Mouse (Mus musculus) cortical plate, adult 2 months (tissue): ENCODE data around the gene Gm9837. TPM values are rescaled to one million over a fixed set of nuclear protein-coding genes. Genes with fewer than 3 reads are reported as not detected.
A peak's percentile ranks its signal among the peaks of the same experiment; 100 is the strongest.

Experiments used
- H3K27ac ChIP-seq: fragments of 200-500 bp; 2 replicates; pipeline ENCODE4 v1.5.1; 2012; ENCODE audit warnings: low read length, control low read depth, inconsistent platforms; ENCODE audit not compliant: insufficient read depth
- H3K4me1 ChIP-seq: fragments of 200-500 bp; 2 replicates; pipeline ENCODE4 v1.6.1; 2011; ENCODE audit warnings: low read length; ENCODE audit not compliant: control insufficient read depth, insufficient read depth
- H3K4me3 ChIP-seq: fragments of 200-500 bp; 2 replicates; pipeline ENCODE4 v1.5.1; 2011; ENCODE audit warnings: mild to moderate bottlenecking, low read length, control low read depth; ENCODE audit not compliant: insufficient read depth
- CTCF ChIP-seq: fragments of 200-500 bp; IDR thresholded peaks from 2 replicates; pipeline ENCODE4 v1.5.1; 2011; ENCODE audit warnings: mild to moderate bottlenecking, control low read depth, low read length; ENCODE audit not compliant: insufficient read depth; ENCODE audit errors: extremely low read depth
- POLR2A ChIP-seq: fragments of 200-500 bp; IDR thresholded peaks from 2 replicates; pipeline ENCODE4 v1.6.1; 2011; ENCODE audit warnings: mild to moderate bottlenecking, low read length, control low read depth; ENCODE audit not compliant: insufficient read depth; ENCODE audit errors: extremely low read depth
- polyA plus RNA-seq: library from polyadenylated mRNA; depleted of rRNA; stranded (reverse); fragments of >200 nt; gene quantifications from 2 replicates; pipeline ENCODE4 v1.2.3, GENCODE M21; 2012

The Gm9837 gene
- polyA plus RNA-seq, 1 experiment: not detected

- no peaks in the 10 kb centered on the region for H3K4me1 ChIP-seq
- H3K27ac ChIP-seq: peak within 1 kb of the TSS; percentile 73
- TF ChIP-seq CTCF: peak; percentile 35
- TF ChIP-seq POLR2A: no peak
- peak within 1 kb of the TSS; percentile 63 for H3K4me3 ChIP-seq
Observed at GRCm38 (mm10) chr11:53456474-53457371, 13.6 kb downstream of the Gm9837 start, which contains the start of the genes Gm10447 and Shroom1. Gm10447 (minus strand) TSS chr11:53457110. Shroom1 (plus strand) TSS chr11:53457205.

GRCm38 (mm10) chr11:53453031-53453430 lies 17.2 kb downstream of the Gm9837 start:
- TF ChIP-seq CTCF (no peak), POLR2A (no peak)
- no peaks in the 10 kb centered on the region for H3K4me1 ChIP-seq
- H3K4me3 ChIP-seq: no peak overlapping the region
- H3K27ac ChIP-seq: no peak overlapping the region

GRCm38 (mm10) chr11:53452396-53452795 lies 17.9 kb downstream of the Gm9837 start:
- no peak overlapping the region for H3K27ac ChIP-seq
- no peaks in the 10 kb centered on the region for H3K4me1 ChIP-seq
- no peak overlapping the region for H3K4me3 ChIP-seq
- TF ChIP-seq POLR2A (no peak), CTCF (no peak)

- H3K4me1 ChIP-seq: no peaks in the 10 kb centered on the region
- TF ChIP-seq POLR2A (no peak), CTCF (no peak)
- H3K27ac ChIP-seq: no peak overlapping the region
- H3K4me3 ChIP-seq: no peak overlapping the region
Observed at GRCm38 (mm10) chr11:53451361-53451760, 18.9 kb downstream of the Gm9837 start.

DNA sequence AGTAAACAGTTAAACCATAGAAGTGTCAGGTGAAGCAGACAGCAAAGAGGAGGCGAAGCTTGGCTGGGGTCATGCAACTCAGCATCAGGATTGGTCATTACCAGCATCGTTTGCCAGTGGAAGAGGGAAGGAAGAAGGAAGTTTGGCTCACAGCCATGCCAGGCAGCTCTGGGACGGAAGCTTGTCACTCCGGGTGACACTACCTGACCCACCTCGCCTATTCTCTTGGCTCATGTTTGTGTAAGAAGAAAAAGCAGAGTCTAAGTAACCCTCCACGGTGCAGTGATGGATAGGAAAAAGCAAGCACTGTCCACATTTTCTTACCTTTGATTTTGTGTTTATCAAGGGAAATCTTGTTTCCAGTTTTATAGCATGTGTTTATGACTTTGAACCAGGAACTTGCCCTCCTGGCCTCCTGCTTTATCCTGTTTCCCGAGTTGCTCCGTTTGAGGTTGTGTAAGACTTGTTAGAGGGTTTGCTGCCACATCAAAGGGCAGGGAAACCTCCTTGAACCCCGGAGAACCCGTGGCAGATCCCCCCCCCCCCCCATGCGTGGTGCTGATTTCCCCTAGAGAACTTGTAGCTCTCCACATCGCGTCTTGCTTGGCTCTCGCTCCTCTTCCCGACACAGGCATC lies 20.1 kb downstream of the Gm9837 start:
- no peak overlapping the region for H3K27ac ChIP-seq
- no peaks in the 10 kb centered on the region for H3K4me1 ChIP-seq
- no peak overlapping the region for H3K4me3 ChIP-seq
- TF ChIP-seq CTCF (no peak), POLR2A (no peak)

- no peak for TF ChIP-seq POLR2A
- no peak for TF ChIP-seq CTCF
- Histone ChIP-seq H3K4me1 (no peaks in the 10 kb centered on the region), H3K4me3 (no peak overlapping the region), H3K27ac (no peak overlapping the region)
Observed at GRCm38 (mm10) chr11:53448529-53448928, 21.8 kb downstream of the Gm9837 start.

DNA sequence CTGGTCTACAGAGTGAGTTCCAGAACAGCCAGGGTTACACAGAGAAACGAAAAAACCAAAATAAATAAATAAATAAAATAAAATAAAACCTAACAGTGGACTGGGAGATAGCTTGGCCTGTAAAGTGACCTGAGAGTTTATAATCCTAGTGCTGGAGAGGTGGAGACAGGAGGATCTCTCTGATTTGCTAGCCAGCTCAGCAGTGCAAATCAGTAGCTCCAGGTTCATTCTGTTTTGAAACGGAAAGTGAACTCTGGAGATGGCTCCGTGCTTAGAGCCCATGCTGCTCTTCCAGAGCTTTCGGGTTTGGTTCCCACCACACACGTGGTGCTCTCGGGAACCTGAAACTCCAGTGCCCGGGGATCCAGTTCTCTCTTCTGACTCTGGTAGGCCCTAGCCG lies 22.3 kb downstream of the Gm9837 start:
- H3K4me1 ChIP-seq: no peaks in the 10 kb centered on the region
- H3K4me3 ChIP-seq: no peak overlapping the region
- no peak for TF ChIP-seq POLR2A
- no peak for TF ChIP-seq CTCF
- H3K27ac ChIP-seq: no peak overlapping the region

- Histone ChIP-seq H3K4me3 (no peak overlapping the region), H3K4me1 (no peaks in the 10 kb centered on the region), H3K27ac (no peak overlapping the region)
- TF ChIP-seq POLR2A (no peak), CTCF (no peak)
Observed at GRCm38 (mm10) chr11:53446183-53446582, 24.1 kb downstream of the Gm9837 start.

- no peak overlapping the region for H3K27ac ChIP-seq
- TF ChIP-seq CTCF (no peak), POLR2A (no peak)
- no peaks in the 10 kb centered on the region for H3K4me1 ChIP-seq
- H3K4me3 ChIP-seq: no peak overlapping the region
Observed at GRCm38 (mm10) chr11:53445562-53445961, 24.7 kb downstream of the Gm9837 start.
